Mouse (Mus musculus): Measurements from ENCODE around the gene Tsga8.

Tsga8 gene

DNA sequence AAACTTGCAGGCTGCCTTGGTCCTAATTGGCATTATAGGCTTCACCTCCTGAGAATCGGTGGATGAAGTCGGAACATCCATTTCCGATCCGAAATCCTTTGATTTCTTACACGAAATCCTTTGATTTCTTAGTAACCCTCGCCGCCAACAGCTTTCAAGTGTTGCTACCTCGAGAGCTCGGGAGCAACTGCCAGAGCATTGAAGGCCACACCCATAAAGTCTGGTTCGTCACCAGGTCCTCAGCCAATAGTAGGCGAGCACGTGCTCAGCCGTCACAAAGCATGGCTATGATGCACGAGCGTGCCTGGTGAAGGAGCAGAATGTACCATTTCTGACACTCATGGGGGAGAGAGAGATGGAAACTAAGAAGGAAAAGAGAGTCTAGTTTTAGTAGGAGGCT is at the start of gene Tsga8:
Gene Tsga8, minus strand, starts transcription at position 327 of the 400 bp plus-strand sequence.
- DNase-seq (ENCODE audit: low spot score in 2 of 2) = no peak
